Mouse (Mus musculus): ENCODE results near the gene Rpf2.

The Rpf2 gene

DNA sequence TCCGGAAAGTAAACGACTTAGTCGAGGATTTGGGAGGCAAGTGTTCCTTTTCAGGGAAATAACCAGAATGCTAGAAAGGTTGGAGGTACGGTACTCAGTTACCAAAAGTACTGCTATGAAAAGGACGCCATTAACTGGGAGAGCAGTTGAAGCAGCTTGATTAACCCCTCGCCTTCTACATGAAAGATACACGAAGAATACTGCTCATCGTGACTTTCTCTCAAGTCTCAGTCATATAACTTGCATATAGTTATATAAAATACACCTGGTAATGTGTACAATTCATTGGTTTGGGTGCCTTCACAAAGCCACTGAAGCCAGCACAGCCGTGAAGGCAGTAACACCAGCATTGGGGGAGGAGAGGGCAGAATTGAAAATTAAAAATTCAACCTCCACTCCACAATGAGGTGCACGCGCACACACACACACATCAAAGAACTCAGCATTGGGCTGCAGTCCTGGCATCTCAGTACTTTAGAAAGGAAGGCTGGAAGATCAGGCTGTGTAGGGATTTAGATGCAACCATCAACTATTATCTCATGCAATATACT, 405 bp upstream of the Rpf2 start:
- no peak for DNase-seq

DNA sequence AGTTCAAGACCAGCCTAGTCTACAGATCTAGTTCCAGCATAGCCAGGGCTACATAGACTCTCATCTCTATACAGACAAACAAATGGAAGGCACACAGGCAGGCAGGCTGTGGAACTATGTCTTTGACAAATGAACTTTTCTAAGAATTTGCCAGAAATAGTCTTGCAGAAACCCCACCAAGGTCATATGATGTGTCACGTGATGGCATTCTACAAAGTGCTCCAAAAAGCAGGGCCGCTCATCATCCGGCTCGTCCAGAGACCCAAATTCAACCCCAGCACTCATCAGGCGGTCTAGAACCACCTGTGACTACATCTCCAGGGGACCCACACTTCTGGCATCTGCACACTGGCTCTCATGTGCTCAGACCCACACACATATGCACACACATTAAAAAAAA, 9.0 kb downstream of the Rpf2 start:
- DNase-seq = no peak

DNA sequence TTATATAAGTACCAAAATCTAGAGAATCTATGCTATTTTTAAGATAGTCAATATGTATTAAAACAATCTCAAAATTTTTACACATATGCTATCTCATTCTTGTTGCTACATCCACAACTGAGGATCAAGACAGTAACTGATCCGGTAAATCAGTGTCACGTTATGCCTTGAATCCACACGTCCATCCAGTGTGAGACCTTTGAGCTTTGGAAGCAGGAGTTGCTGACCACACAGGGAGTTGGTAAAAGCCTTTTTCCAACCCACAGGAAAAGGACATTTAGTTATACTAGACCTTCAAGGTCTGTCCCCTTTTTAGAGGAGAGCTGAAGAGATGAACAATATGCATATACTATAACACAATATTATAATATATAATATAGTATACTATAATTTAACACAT, 13.6 kb downstream of the Rpf2 start:
- no peak for DNase-seq

DNA sequence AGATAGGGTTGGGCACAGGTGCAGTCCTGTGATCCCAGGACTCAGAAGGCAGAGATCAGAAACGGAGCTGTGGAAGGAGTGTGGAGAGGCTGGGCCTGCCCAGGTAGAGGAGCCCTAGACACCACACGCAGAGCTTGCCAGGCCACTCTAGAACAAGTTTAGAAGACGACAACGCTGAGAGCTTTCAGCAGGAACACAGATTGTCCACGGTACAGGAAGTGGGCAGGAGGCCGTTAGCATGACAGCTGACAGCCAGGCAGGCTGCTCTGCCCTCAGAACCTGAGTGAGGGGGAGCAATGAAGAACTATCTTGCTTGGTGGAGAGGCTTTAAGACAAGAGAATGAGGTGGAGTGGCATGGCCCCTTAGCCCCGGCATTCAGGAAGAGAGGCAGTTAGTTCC, 14.4 kb downstream of the Rpf2 start:
- no peak for DNase-seq

DNA sequence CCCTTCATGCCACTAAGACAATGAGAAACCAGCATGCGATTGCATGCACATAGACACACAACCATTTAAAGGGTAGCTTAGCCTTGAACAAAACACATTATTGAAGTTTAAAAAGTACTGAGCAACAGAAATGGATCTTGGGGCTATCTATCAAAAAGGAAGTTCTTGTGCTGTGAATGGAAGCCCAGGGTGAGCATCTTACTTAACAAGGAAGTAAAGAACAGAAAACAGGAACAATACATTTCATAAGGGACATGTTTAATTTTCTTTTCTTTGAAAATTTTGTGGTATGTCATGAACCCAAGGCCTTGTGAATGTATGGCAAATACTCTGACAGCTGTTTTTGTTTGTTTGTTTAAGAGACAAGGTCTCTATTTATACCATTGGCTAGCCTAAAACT, 17.1 kb downstream of the Rpf2 start:
- DNase-seq = no peak

DNA sequence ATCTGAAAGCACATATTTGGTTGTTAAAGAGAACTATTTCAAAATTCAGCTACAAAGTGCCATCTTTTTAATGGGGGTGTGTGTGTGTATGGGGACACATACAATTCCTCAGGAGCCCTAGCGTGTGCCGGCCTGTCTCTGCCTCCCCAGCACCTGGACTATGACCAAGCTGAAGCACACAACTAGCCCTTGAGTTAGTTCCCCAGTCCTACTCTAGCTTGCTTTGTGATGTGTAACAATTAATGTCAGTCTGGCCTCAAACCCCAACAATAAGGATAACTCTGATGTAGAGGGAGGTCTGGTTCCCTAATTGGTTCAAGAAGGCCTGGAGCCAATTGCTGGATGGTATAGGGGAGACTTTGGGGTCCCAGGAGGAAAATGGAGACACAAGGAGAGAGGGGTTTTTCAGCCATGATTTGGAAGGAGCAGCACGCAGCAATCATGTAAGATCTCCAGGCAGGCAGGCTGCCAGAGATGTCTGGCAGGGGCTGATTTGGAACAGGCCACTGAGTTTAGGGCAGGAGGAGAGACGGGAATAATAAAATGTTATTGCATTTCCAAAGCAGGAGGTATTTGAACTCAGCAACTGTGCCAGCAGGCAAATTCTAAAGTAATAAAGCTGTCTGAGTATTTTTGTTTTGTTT, 19.1 kb downstream of the Rpf2 start:
- DNase-seq = no peak

DNA sequence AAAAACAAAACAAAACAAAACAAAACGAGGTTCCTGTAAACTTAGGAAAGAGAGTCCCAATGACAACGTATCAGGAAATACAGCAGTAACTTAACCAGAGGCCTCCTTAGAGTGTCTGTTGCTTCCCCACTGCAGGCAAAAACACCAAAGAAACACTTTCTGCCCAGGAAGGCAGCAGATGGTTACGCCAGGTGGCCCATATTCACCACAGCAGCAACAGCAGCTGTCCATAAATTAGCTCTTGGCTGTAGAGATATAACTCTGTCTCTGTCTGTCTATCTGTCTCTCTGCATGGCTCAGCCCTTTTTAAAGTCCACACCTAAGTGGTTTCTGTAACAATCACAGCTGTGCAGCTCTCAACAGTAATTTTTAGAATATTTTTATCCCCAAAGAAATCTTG, 28.0 kb downstream of the Rpf2 start:
- DNase-seq = no peak

DNA sequence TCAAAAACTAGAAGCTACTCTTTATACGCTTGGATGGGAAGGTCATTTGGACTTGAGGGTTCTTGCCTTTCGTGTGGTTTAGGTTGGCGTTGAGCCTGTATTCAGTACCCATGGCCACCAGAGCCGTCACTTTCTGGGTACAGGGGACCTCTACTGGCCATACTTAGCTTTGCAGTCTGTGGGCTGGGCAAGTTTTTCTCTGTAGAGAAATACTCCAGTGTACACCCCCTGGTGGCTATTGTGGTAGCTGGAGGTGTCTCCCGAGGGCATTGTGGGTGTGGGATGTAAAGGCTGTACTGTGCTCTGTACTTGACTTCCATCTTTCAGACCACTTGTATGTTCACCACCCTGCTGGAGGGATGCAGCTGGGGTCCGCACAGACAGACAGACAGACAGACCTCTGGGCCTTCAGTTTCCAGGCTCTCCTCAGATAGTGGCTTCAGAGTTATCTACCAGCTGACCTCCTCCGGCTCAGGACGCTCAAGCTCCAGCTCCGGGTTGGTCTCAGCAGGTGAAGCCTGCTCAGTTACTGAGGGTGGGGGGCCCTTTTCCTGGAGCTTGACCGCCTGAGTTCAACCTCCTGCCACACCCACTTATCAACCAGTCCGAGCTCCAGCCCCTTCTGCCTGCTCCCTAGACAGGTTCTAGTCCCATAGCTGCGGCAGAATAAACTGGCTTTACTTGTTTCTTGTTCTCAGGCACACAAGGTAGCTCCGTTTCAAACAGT, 34.2 kb downstream of the Rpf2 start:
- DNase-seq = peak; percentile 92

DNA sequence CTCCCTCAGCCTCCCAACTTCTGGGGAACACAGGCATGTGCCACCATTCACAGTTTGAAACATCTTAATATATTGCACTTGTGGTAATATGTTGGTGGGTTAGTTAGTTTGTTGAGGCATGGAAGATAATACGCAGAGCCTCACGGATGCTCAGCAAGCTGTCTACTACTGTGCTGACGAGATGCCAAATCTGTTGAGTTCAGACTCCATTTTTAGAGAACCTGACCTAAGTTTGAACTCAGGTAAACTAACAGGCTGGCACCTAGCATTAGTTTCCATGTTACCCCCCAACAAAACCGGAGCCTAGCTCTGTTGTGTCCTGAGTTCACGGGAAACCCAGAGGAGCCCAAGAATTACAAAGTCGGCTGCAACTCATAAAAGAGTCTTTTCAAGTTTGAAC, 51.8 kb downstream of the Rpf2 start:
- no peak for DNase-seq

DNA sequence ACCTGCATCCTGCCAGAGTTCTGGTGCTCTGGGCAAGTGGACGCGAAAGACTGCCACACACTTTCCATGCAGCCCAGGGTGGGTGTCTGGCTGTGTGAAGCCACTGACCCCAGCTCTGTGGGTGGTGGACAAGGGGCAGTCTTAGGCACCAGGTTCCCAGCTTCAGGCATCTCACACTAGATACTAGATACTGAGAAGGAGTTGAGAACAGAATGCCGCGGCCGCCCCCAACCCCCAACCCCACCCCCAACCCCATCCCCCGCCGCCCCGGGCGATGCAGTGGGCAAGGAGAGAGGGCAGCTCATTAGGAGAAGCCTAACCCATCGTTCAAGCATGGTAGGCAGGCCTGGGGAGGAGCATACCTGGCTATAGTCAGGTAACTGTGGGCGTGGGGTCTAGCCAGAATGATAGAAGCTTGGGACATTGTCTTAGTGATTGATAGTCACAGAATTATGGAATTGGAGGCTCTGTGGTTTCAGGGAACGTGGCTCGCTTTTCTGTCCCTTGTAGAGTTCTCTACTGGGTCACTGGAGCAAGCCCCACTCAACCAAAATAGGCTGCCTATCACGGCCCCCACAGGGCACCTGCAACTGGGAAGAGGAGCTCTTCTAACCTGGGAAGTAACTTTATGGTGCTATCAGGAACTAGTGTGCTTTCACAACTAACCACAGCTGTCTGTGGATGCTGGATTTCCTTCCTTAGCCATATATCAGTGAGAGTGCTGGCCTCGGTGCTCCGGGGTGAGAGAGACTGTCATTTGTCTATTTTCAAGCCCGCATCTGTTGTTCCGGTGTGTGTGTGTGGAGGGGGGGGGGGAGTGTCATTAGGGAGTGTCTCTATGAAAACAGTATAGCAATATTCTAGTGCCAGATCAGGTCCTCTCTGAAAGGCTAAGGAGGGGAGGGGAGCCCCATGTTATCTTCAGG, 54.6 kb downstream of the Rpf2 start:
- DNase-seq = no peak

DNA sequence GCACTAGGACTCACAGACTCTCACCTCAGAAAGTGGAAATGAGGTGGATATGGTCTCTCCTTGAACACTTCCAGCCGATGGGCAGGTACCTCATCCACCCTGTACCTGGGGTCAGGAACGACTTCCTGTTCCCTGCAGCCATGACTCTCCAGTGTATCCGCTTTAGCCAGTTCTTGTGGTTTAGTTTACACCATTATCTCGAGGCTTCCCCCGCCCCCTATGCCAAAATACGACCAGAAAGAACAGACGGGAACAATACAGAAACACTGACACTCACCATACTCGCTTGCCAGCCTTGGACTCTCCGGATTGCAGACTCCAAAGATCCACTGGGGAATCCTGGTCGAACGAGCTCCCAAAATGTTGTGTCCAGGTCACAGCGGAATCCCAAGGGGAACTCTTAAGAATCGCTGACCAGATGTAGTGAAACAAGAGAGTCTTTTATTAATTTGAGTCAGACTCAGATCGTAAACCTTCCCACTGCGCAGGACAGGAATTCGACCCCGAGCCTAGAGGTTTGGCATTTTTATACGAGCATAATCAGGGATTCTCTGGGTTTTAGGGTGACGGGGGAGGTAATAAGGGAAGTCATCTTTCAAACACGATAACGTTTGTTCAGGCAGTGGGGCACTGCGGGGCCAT, 55.4 kb downstream of the Rpf2 start:
- DNase-seq = no peak

DNA sequence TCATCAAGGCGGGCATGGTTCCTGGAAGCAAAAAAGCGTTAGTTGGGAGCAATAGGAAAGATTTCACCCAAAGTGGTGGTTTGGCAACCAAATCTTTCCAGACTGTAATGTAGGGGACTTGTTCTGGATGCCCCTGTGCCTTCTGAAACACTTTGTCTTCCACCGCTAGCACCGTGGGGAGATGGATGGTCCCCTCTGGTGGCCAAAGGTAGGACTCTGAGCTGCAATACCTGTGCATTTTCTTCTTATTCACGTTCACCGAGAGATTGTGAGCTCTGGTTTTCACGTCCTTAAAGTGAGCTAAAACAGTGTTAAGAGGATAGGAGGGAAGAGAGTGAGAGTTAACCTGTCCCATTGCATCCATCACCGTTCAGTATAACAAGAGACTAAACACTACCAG, 56.0 kb downstream of the Rpf2 start:
- no peak for DNase-seq

DNA sequence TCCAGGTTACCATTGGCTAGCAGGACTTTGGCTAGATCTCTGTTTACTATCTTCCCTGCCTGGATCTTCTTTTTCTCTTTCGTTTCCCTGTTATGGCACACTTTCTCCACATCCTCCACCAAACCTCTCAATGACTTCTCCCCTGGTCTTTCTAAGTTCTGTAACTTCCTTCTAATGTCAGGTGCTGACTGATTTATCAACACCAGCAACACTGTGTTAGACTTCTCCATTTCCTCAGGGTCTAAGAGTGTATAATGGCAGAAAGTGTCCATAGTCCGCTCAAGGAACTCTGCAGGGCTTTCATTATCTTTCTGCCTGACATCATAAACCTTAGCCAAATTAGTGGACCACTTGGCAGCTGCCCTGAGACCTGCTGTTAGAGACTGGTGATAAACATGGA, 57.1 kb downstream of the Rpf2 start:
- no peak for DNase-seq

DNA sequence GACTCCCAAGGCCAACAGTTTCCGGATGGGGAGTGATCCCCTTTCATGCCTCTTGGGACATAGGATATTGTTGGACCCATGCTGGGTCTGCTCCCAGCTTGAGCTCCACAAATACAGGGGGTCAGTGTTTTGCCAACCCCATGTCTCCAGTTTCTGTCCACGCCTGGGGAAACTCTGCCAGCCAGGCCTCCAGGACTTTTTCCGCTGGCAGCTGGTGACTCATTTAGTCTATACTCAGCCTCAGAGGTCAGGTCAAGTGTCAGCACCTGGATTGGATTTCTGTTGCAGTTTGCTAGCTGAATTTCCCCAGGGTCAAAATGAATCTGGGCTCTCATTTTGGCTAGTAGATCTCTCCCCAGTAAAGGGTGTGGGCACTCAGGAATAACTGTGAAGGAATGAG, 58.0 kb downstream of the Rpf2 start:
- no peak for DNase-seq

DNA sequence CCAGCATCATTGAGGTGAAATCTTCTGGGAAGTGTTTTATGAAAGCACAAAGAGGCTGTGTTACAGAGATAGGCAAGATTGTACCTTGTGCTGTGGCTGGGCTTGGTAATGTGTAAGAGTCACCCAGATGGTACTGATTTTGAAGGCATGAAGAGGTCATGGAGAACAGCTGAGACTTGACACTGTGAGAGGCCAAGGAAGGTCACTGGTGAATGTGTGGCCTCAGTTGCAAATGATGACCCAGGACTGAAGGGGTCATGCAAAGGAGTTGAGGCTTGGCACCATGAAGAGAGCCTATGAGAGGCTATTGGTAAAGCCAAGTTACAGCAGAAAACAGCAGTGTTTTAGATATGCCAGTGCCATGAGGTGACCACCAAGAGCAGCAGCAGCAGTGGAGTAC, 60.9 kb downstream of the Rpf2 start:
- no peak for DNase-seq

DNA sequence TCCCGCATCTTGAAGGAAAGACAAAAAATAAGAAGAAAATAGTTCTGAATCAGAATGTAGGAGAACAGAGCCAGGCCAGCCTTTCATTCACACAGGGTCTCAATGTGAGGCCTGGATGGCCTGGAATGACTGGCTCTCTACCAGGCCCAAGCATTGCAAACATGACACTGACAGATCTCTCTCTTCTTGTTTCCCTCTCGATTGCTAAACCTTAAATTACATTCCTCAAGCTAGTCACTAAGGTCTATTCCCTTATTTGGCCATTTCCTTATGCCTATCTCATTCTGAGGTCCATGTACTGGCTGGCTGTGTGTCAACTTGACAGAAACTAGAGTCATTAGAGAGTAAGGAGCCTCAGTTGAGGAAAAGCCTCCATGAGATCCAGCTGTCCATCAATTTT, 66.8 kb downstream of the Rpf2 start:
- no peak for DNase-seq

DNA sequence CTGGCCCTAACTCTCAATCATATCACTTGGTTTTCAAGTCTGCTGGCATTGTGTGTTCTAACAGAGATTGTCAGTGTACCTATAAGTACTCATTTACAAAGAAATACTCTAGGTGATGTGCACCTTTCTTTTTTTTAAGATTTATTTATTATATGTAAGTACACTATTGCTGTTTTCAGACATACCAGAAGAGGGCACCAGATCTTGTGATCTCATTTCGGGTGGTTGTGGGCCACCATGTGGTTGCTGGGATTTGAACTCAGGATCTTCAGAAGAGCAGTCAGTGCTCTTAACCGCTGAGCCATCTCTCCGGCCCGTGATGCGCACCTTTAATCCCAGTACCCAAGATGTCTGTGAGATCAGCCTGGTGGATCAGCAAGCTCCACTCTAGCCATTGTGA, 67.7 kb downstream of the Rpf2 start:
- DNase-seq = no peak

DNA sequence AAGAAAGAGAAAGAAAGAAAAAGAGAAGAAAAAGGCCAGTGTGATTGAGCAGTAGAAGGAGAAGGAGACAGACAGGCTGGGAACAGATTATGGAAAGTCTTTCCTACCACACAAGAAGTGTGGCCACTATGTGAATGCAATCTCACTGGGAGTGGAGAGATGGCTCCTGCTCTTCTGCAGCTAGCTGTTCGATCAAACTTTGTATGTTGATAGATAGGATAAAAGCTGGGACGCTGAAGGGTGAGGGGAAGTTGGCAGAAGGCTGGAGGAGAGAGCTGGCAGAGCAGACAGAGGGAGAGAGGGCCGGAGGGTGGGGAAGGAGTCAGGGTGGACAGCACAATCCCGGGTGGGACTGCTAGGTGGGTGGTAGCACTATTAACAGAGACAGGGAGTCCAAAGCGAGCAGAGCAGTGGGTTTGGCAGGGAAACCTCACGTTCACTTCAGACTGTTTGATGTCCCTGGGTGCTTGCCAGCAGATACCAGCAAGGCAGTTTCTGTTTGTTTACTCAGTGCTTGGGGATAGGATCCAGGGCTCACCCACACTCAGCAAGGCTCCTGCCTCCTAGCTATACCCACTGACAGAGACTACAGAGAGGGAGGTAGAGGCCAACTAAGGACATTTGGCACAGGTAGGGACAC, 69.4 kb downstream of the Rpf2 start:
- no peak for DNase-seq

All from cerebellum, adult 9-10 months (tissue).